Mouse (Mus musculus) megakaryocyte, embryonic 14.5 days (primary cell): Measurements from ENCODE around the gene Dnmt3c. TPM values are rescaled to one million over a fixed set of nuclear protein-coding genes. Genes with fewer than 3 reads are reported as not detected.
"Not testable (repeated sequence)": the region's sequence is repeated elsewhere in the genome, so short reads cannot be mapped to it uniquely, and the experiment has no call there.

Experiments used
- H3K27me3 ChIP-seq: replicated peaks from 2 replicates; pipeline ENCODE3; 2012; ENCODE audit warnings: inconsistent platforms
- H3K36me3 ChIP-seq: replicated peaks from 2 replicates; pipeline ENCODE3; 2012; ENCODE audit warnings: low read length, inconsistent platforms, mixed read lengths
- H3K4me1 ChIP-seq: 2 replicates; pipeline ENCODE4 v1.6.1; 2012; ENCODE audit warnings: inconsistent platforms
- H3K4me3 ChIP-seq: replicated peaks from 2 replicates; pipeline ENCODE3; 2012; ENCODE audit warnings: moderate library complexity, mild to moderate bottlenecking, inconsistent platforms
- H3K9me3 ChIP-seq: 2 replicates; pipeline ENCODE4 v1.6.1; 2012; ENCODE audit warnings: inconsistent platforms
- FLI1 ChIP-seq: IDR thresholded peaks from 2 replicates; pipeline ENCODE4 v1.6.1; 2012; ENCODE audit warnings: low read length, inconsistent platforms, mixed read lengths
- GATA1 ChIP-seq: IDR thresholded peaks from 3 replicates; pipeline ENCODE4 v1.6.1; 2012; ENCODE audit warnings: mixed read lengths, low read length, inconsistent platforms, borderline replicate concordance
- polyA plus RNA-seq: library from polyadenylated mRNA; stranded (reverse); fragments of >175 nt; gene quantifications from 2 replicates; pipeline ENCODE4 v1.2.3, GENCODE M21; 2012; ENCODE audit warnings: low replicate concordance; ENCODE audit not compliant: insufficient read depth

Gene Dnmt3c
- 0.18 TPM in 1 of 2 replicates, not detected in the other for polyA plus RNA-seq

GRCm38 (mm10) chr2:153696352-153696751 lies at the start of gene Dnmt3c:
Gene Dnmt3c (plus strand): TSS chr2:153696652.
- Histone ChIP-seq H3K4me3 (no peak within 1 kb of the TSS), H3K27me3 (peaks cover 5% of the 10 kb centered on the region), H3K4me1 (peaks cover 17% of the 10 kb centered on the region), H3K36me3 (no peaks in the 10 kb centered on the region), H3K9me3 (peaks cover 4% of the 10 kb centered on the region; the same call in 1 of the 2 replicates)
- TF ChIP-seq FLI1 = no peak
- no peak for TF ChIP-seq GATA1

- Histone ChIP-seq H3K36me3 (peaks cover 19% of the 10 kb centered on the region), H3K4me1 (peaks cover 48% of the 10 kb centered on the region), H3K27me3 (no peaks in the 10 kb centered on the region), H3K4me3 (peak overlapping the region; percentile 90), H3K9me3 (no peaks in the 10 kb centered on the region)
- no peak for TF ChIP-seq GATA1
These were observed 47.6 kb upstream of the Dnmt3c start for GRCm38 (mm10) chr2:153648773-153649297.

- Histone ChIP-seq H3K4me3 (peak within 1 kb of the TSS; percentile 90), H3K36me3 (peaks cover 25% of the 10 kb centered on the region), H3K9me3 (no peaks in the 10 kb centered on the region), H3K27me3 (no peaks in the 10 kb centered on the region), H3K4me1 (peaks cover 53% of the 10 kb centered on the region)
- TF ChIP-seq GATA1 (no peak), FLI1 (no peak)
These were observed 47.0 kb upstream of the Dnmt3c start, which contains the start of gene Dnmt3b for GRCm38 (mm10) chr2:153649298-153650013. Gene Dnmt3b (plus strand): TSS chr2:153649450.

- Histone ChIP-seq H3K4me1 (peaks cover 58% of the 10 kb centered on the region), H3K4me3 (peak overlapping the region; percentile 90), H3K9me3 (no peaks in the 10 kb centered on the region), H3K36me3 (peaks cover 30% of the 10 kb centered on the region), H3K27me3 (no peaks in the 10 kb centered on the region)
- TF ChIP-seq FLI1 (no peak), GATA1 (no peak)
These were observed 46.3 kb upstream of the Dnmt3c start for GRCm38 (mm10) chr2:153650014-153650687.

GRCm38 (mm10) chr2:153651681-153652080 lies 44.8 kb upstream of the Dnmt3c start:
- no peak for TF ChIP-seq FLI1
- Histone ChIP-seq H3K4me1 (peaks cover 73% of the 10 kb centered on the region), H3K4me3 (peak overlapping the region; percentile 42), H3K27me3 (no peaks in the 10 kb centered on the region), H3K9me3 (no peaks in the 10 kb centered on the region), H3K36me3 (peaks cover 45% of the 10 kb centered on the region)

- not testable (repeated sequence) for H3K27me3 ChIP-seq, H3K4me3 ChIP-seq, H3K9me3 ChIP-seq
- peaks cover 85% of the 10 kb centered on the region for H3K36me3 ChIP-seq
- H3K4me1 ChIP-seq = peaks cover 74% of the 10 kb centered on the region
These were observed 38.8 kb upstream of the Dnmt3c start for GRCm38 (mm10) chr2:153657659-153658058.

- H3K4me1 ChIP-seq = peaks cover 54% of the 10 kb centered on the region
- no peak for TF ChIP-seq GATA1
- no peak for TF ChIP-seq FLI1
- peak overlapping the region; percentile 21 for H3K4me3 ChIP-seq
- H3K9me3 ChIP-seq = no peaks in the 10 kb centered on the region
- no peaks in the 10 kb centered on the region for H3K27me3 ChIP-seq
- peaks cover 88% of the 10 kb centered on the region for H3K36me3 ChIP-seq
These were observed 35.8 kb upstream of the Dnmt3c start for GRCm38 (mm10) chr2:153660616-153661015.

GRCm38 (mm10) chr2:153665401-153665800 lies 31.1 kb upstream of the Dnmt3c start:
- peaks cover 12% of the 10 kb centered on the region for H3K4me1 ChIP-seq
- no peaks in the 10 kb centered on the region for H3K27me3 ChIP-seq
- peaks cover 97% of the 10 kb centered on the region for H3K36me3 ChIP-seq
- H3K4me3 ChIP-seq = no peak overlapping the region
- no peak for TF ChIP-seq FLI1
- TF ChIP-seq GATA1 = no peak
- no peaks in the 10 kb centered on the region for H3K9me3 ChIP-seq

GRCm38 (mm10) chr2:153668754-153669376 lies 27.6 kb upstream of the Dnmt3c start:
- H3K36me3 ChIP-seq = peaks cover 97% of the 10 kb centered on the region
- TF ChIP-seq GATA1 = no peak
- TF ChIP-seq FLI1 = no peak
- no peaks in the 10 kb centered on the region for H3K9me3 ChIP-seq
- H3K4me3 ChIP-seq = no peak overlapping the region
- no peaks in the 10 kb centered on the region for H3K27me3 ChIP-seq
- H3K4me1 ChIP-seq = no peaks in the 10 kb centered on the region

GRCm38 (mm10) chr2:153670111-153670510 lies 26.3 kb upstream of the Dnmt3c start:
- peaks cover 93% of the 10 kb centered on the region for H3K36me3 ChIP-seq
- no peaks in the 10 kb centered on the region for H3K4me1 ChIP-seq
- H3K9me3 ChIP-seq = no peaks in the 10 kb centered on the region
- H3K27me3 ChIP-seq = no peaks in the 10 kb centered on the region
- TF ChIP-seq FLI1 (no peak), GATA1 (no peak)
- H3K4me3 ChIP-seq = no peak overlapping the region
